Mouse (Mus musculus): ENCODE results near the gene Fam222b. TPM values are rescaled to one million over a fixed set of nuclear protein-coding genes. Genes with fewer than 3 reads are reported as not detected.

The Fam222b gene
- polyA plus RNA-seq, 1 experiment from 2014 or later = 12.7 TPM

DNA sequence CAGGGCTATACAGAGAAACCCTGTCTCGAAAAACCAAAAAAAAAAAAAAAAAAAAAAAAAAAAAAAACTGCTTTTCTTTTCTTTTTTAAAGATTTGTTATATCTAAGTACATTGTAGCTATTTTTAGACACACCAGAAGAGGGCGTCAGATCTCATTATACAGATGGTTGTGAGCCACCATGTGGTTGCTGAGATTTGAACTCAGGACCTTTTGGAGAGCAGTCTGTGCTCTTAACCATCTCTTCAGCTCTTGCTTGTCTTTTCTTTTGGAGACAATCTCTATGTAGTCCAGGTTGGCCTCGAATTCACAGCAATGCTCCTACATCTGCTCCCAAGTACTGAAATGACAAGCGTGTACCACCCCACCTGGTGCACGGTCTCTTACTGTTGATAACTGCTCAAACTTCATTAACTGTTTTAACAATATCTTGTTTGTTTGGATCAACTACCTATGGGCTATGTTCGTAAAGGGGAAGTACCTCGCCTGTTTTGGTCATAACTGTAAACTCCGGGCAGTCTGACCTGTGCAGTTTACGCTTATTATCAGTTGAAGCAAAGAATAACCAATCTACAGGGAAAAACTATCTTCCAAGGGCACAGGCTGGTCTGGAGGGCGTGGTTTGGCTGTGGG is 81.4 kb downstream of the Fam222b start:
- Histone ChIP-seq H3K27me3 (no peaks in the 10 kb centered on the region), H3K36me3 (peaks cover 29% of the 10 kb centered on the region), H3K4me2 (peak overlapping the region; percentile 98), H3K9ac (replicated peaks) (peak overlapping the region; percentile 57), H3K4me1 (replicated peaks) (peaks cover 30% of the 10 kb centered on the region), H3K4me3 (replicated peaks) (peak overlapping the region; percentile 60), H3K9me3 (no peaks in the 10 kb centered on the region), H3K27ac (peak overlapping the region; percentile 87)
- ATAC-seq (ENCODE audit: insufficient number of reproducible peaks, insufficient read depth, low FRiP score, low TSS enrichment, low read depth) = no peak
- WGBS = 3% methylated on average over 9 of the region's 10 CpGs

DNA sequence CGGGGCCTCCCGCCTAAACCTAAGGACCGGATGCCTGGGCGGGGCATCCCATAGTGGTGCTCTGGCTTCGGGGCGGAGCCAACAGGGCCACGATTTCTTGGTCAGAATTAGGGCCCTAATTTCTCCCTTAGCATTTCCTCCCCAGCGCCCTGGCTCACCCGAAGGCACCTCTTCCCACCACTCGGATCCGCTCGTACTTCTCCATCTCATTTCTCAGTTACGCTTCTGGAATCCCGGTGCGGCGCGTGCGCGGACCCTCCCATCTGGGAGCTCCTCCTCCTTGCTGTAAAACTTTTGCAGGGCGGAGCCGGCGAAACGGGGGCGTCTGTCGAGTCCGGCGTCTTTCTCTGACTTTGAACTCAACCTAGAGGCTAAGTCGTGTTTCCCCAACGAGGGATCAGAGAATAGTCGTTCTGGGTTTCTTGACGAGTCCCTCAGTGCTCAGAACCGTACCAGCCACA is 82.0 kb downstream of the Fam222b start, which contains the start of the genes Nek8 and Tlcd1:
TSS of gene Nek8 (minus strand) at position 274 of the 461 bp plus-strand sequence.
TSS of gene Tlcd1 (plus strand) at position 310 of the 461 bp plus-strand sequence.
- Histone ChIP-seq H3K27me3 (no peaks in the 10 kb centered on the region), H3K9ac (replicated peaks) (peak within 1 kb of the TSS; percentile 57), H3K27ac (peak within 1 kb of the TSS; percentile 97), H3K9me3 (no peaks in the 10 kb centered on the region), H3K36me3 (peaks cover 31% of the 10 kb centered on the region), H3K4me3 (replicated peaks) (peak within 1 kb of the TSS; percentile 60), H3K4me1 (replicated peaks) (peaks cover 36% of the 10 kb centered on the region), H3K4me2 (peak within 1 kb of the TSS; percentile 98)
- under 1% methylated on average over 32 of the region's 32 CpGs for WGBS
- ATAC-seq (ENCODE audit: insufficient number of reproducible peaks, insufficient read depth, low FRiP score, low TSS enrichment, low read depth) = peak; percentile 60

- Histone ChIP-seq H3K9me3 (no peaks in the 10 kb centered on the region), H3K27me3 (no peaks in the 10 kb centered on the region), H3K4me1 (replicated peaks) (peaks cover 41% of the 10 kb centered on the region), H3K27ac (peak overlapping the region; percentile 87), H3K9ac (replicated peaks) (peak overlapping the region; percentile 57), H3K36me3 (peaks cover 35% of the 10 kb centered on the region), H3K4me2 (peak overlapping the region; percentile 98), H3K4me3 (replicated peaks) (peak overlapping the region; percentile 60)
- no peak for ATAC-seq (ENCODE audit: insufficient number of reproducible peaks, insufficient read depth, low FRiP score, low TSS enrichment, low read depth)
- 1% methylated on average over 23 of the region's 23 CpGs for WGBS
These were observed 82.5 kb downstream of the Fam222b start for GRCm38 (mm10) chr11:78176905-78177331.

DNA sequence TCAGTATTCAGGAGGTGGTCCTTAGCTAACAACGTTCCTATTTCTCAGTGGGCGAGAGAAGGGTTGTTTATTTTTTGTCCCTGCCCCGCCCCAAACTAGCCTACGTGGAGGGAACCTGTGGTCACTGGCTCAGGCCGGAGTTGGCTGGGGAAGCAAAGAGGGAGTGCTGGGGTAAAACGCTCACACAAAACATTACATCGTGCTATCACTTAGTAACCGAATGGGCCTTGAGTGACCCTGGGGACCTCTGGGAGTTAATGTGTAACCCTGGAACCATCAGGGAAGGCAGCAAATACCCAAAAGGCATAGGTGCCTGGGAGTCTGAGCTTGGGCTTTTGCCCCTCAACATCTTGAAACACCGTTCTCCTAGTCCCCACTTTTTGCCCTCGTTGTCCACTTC is 83.0 kb downstream of the Fam222b start:
- peaks cover 46% of the 10 kb centered on the region for H3K4me1 ChIP-seq (replicated peaks)
- peak overlapping the region; percentile 97; the same call in 1 of the 2 replicates for H3K27ac ChIP-seq
- H3K4me3 ChIP-seq (replicated peaks) = peak overlapping the region; percentile 60

DNA sequence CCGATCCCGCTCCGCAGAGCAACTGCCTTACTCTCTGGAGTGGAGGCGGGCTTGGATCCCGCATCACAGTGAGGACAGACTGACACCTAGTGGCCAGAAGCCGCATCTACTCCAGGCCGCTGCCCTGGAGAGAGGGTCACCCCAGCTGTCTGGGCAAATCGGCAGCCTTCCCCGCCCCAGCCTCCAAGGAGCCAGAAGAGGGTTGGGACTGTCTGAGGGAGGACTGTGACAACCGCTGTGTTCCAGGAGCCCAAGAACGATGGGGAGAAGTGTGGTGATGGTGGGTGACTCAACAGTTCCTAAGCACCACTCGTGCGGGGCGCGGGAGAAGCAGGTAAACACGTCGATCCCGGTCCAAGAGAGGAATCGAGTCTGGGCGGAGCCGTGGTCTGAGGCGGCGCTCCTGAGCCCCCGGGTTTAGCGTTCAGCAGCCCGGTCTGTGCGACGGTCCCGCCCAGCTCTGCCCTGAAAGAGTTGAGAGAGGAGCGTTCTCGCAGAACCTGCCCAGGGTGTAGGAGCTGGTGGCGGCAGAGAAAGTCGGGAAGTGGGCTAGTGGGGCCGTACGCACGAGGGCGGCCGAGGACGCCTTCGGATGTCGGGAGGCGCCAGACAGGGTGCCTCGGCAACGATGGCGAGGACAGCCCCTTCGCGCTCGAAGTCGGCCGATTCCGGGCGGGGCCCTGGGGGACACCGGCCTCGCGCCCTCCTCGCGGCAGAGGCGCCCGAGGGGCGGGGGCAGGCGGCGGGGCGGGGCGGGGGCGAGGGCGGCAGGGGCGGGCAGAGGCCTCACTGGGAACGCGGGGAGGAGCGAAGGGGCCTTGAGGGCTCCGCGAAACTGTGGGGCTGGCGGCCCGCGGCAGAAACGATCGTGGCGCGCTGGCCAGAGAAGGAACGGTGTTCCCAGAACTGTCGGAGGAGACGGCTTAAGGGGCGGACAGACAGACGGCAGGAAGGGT is 83.7 kb downstream of the Fam222b start:
- Histone ChIP-seq H3K27me3 (no peaks in the 10 kb centered on the region), H3K4me3 (replicated peaks) (peak overlapping the region; percentile 60), H3K9ac (replicated peaks) (peak overlapping the region; percentile 79), H3K9me3 (no peaks in the 10 kb centered on the region), H3K4me2 (peak overlapping the region; percentile 98), H3K27ac (peak overlapping the region; percentile 97), H3K36me3 (peaks cover 30% of the 10 kb centered on the region), H3K4me1 (replicated peaks) (peaks cover 47% of the 10 kb centered on the region)
- WGBS = under 1% methylated on average over 81 of the region's 84 CpGs
- ATAC-seq (ENCODE audit: insufficient number of reproducible peaks, insufficient read depth, low FRiP score, low TSS enrichment, low read depth) = peak; percentile 84

More for the DNA sequence above, 83.0 kb downstream of the Fam222b start:
- Histone ChIP-seq H3K27me3 (no peaks in the 10 kb centered on the region), H3K9me3 (no peaks in the 10 kb centered on the region), H3K36me3 (peaks cover 33% of the 10 kb centered on the region), H3K9ac (replicated peaks) (peak overlapping the region; percentile 57), H3K4me2 (peak overlapping the region; percentile 98)
- no peak for ATAC-seq (ENCODE audit: insufficient number of reproducible peaks, insufficient read depth, low FRiP score, low TSS enrichment, low read depth)
- WGBS = under 1% methylated on average over 10 of the region's 10 CpGs

GRCm38 (mm10) chr11:78178859-78179437 is 84.5 kb downstream of the Fam222b start:
- peaks cover 30% of the 10 kb centered on the region for H3K36me3 ChIP-seq
- H3K9ac ChIP-seq (replicated peaks) = peak overlapping the region; percentile 79
- WGBS = under 1% methylated on average over 29 of the region's 29 CpGs
- no peak for ATAC-seq (ENCODE audit: insufficient number of reproducible peaks, insufficient read depth, low FRiP score, low TSS enrichment, low read depth)
- H3K27ac ChIP-seq = peak overlapping the region; percentile 97
- H3K9me3 ChIP-seq = no peaks in the 10 kb centered on the region
- H3K4me2 ChIP-seq = peak overlapping the region; percentile 98
- no peaks in the 10 kb centered on the region for H3K27me3 ChIP-seq
- peak overlapping the region; percentile 60 for H3K4me3 ChIP-seq (replicated peaks)
- H3K4me1 ChIP-seq (replicated peaks) = peaks cover 49% of the 10 kb centered on the region

- peaks cover 30% of the 10 kb centered on the region for H3K36me3 ChIP-seq
- H3K4me2 ChIP-seq = peak overlapping the region; percentile 98
- no peaks in the 10 kb centered on the region for H3K27me3 ChIP-seq
- no peaks in the 10 kb centered on the region for H3K9me3 ChIP-seq
- peak overlapping the region; percentile 79; the same call in 1 of the 2 replicates for H3K9ac ChIP-seq (replicated peaks)
- H3K4me3 ChIP-seq (replicated peaks) = peak overlapping the region; percentile 60
- peak overlapping the region; percentile 97 for H3K27ac ChIP-seq
- 27% methylated on average over 8 of the region's 8 CpGs for WGBS
- H3K4me1 ChIP-seq (replicated peaks) = peaks cover 52% of the 10 kb centered on the region
- ATAC-seq (ENCODE audit: insufficient number of reproducible peaks, insufficient read depth, low FRiP score, low TSS enrichment, low read depth) = no peak
These were observed 85.1 kb downstream of the Fam222b start for GRCm38 (mm10) chr11:78179438-78179999.

DNA sequence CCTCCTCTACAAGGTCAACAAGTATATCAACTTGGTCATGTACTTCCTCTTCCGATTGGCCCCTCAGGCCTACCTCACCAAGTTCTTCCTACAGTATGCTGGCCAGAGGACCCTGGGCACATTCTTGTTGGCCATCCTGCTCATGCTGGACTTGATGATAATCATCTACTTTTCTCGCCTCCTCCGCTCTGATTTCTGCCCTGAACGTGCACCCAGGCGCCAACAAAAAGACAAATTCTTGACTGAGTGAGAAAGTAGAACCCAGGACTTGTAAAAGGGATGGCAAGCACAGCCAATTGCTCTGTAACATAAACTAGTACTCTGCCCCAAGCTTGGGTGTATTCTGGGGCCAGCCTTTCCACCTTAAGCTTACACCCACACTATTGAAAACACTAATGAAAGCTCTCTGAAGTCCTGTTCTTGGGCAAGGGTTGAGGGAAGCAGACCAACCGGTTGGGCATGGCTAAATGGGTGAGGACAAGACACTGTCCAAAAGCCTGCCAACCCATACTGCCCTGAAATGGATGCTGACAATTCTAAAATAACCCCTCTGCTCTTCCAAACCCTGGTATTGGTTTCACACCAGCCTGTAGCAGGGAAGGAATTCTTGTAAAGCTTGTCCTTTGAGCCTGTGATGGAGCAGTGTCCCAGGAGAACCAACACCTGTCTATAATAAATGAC is 85.8 kb downstream of the Fam222b start:
- H3K9ac ChIP-seq (replicated peaks) = peak overlapping the region; percentile 79; the same call in 1 of the 2 replicates
- 79% methylated on average over 6 of the region's 6 CpGs for WGBS
- peak overlapping the region; percentile 98 for H3K4me2 ChIP-seq
- peaks cover 30% of the 10 kb centered on the region for H3K36me3 ChIP-seq
- H3K27me3 ChIP-seq = no peaks in the 10 kb centered on the region
- H3K4me3 ChIP-seq (replicated peaks) = no peak overlapping the region
- peaks cover 52% of the 10 kb centered on the region for H3K4me1 ChIP-seq (replicated peaks)
- no peak for ATAC-seq (ENCODE audit: insufficient number of reproducible peaks, insufficient read depth, low FRiP score, low TSS enrichment, low read depth)
- 0 out of 2 replicates have a peak overlapping the region, but pooled peaks have one; percentile 97 for H3K27ac ChIP-seq
- no peaks in the 10 kb centered on the region for H3K9me3 ChIP-seq

DNA sequence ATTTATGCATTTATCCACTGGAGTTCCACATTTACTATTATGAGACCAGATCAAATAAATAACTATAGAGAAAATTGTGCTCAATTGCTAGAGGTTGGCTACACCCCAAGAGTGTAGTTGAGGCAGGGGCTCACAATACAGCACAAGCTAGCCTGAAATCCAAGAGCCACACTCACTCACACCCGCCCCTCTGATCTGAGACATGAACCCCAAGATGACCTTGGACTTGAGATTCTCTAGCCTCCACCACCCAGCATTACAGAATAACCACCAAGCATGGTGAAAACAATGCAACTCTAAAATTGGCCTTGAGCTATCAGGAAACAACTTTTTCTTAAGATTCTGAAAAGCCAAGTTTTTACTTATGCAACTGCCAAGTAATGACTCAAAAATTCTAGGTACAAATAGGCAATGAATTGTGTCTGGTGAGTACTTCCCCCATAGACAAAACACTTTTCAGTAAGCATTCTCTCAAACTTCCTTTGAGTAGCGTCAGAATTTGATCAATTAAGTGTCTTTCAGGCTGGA is 87.4 kb downstream of the Fam222b start:
- Histone ChIP-seq H3K4me3 (replicated peaks) (peak overlapping the region; percentile 88), H3K27me3 (no peaks in the 10 kb centered on the region), H3K36me3 (peaks cover 30% of the 10 kb centered on the region), H3K4me1 (replicated peaks) (peaks cover 51% of the 10 kb centered on the region), H3K9me3 (no peaks in the 10 kb centered on the region), H3K4me2 (peak overlapping the region; percentile 72), H3K27ac (0 out of 2 replicates have a peak overlapping the region, but pooled peaks have one; percentile 12), H3K9ac (replicated peaks) (peak overlapping the region; percentile 92)
- WGBS = 49% methylated on average over 2 of the region's 2 CpGs
- no peak for ATAC-seq (ENCODE audit: insufficient number of reproducible peaks, insufficient read depth, low FRiP score, low TSS enrichment, low read depth)

DNA sequence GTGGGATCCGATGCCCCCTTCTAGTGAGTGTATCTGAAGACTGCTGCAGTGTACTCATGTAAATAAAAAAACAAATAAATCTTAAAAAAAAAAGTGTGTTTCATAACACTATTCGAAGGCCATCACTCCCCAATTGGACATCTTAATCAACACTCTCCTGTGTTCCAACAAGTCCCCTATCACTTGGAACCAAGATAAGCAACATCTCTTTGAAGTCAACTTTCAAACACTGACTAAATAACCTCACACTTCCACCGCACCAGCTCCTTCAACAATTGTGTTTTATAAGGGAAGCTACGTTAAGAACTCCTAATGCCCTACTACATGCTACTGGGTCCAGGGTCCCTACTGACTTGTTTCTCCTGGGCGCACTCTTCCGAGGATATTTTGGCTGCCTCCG is 88.0 kb downstream of the Fam222b start:
- Histone ChIP-seq H3K4me3 (replicated peaks) (peak overlapping the region; percentile 88), H3K4me1 (replicated peaks) (peaks cover 46% of the 10 kb centered on the region), H3K27me3 (no peaks in the 10 kb centered on the region), H3K36me3 (peaks cover 30% of the 10 kb centered on the region), H3K9ac (replicated peaks) (peak overlapping the region; percentile 92), H3K4me2 (peak overlapping the region; percentile 72), H3K9me3 (no peaks in the 10 kb centered on the region), H3K27ac (no peak overlapping the region; the same call in 1 of the 2 replicates)
- WGBS = 5% methylated on average over 7 of the region's 7 CpGs
- ATAC-seq (ENCODE audit: insufficient number of reproducible peaks, insufficient read depth, low FRiP score, low TSS enrichment, low read depth) = no peak
